ENCODE assay signal across 21 mouse cellular contexts in the genomic region with DNA sequence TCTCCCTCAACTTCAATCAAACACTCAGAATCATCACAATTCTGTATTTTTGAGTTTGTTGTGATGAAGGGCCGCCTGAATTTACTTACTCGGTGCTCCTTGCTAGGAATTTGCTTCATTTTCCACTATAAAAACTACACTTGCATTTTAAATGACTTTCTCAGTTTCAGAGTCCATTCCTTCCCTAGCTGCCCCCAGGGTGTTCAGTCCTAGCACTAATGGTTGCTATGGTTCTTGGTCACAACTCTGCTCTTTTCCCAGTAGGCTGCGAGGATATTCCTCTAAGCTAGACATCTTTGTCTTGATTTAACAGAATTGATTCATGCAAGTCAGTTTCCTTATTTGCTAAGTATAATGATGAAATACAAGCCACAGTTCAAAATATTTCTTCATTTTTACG.
DNase-seq lines count a peak whose midpoint lies in the region; TF ChIP-seq lines count a peak whose summit lies in the region.
"Had no signal": no experiment of that assay in that cellular context is flagged by ENCODE, and none has a peak within 500 bp of the region (broad histone marks: within the 10 kb centered on the region; RNA-seq: fewer than 3 reads in every experiment).

No protein-coding gene starts in this region.

- 87% methylated on average over 4 of the region's 4 CpGs for WGBS in thymus, adult 2 months
- WGBS in hindbrain, embryonic 10.5 days = 78% methylated on average over 4 of the region's 4 CpGs

- no peaks in the 10 kb centered on the region for H3K36me3 ChIP-seq in thymus, adult 2 months (ENCODE audit: control insufficient read depth, insufficient read depth, low read length)
- no peaks in the 10 kb centered on the region for H3K36me3 ChIP-seq in hindbrain, embryonic 10.5 days
- H3K36me3 ChIP-seq: embryonic facial prominence, embryonic 13.5 days; forebrain, embryonic 12.5 days; G1E; heart, embryonic 15.5 days had no signal

- TF ChIP-seq POLR2A in thymus, adult 2 months (IDR thresholded peaks at IDR 0.05; ENCODE audit: control insufficient read depth, extremely low read depth, insufficient read depth, low read length, poor library complexity) = no peak

- H3K27me3 ChIP-seq in thymus, adult 2 months (ENCODE audit: control insufficient read depth, insufficient read depth, low read length) = no peaks in the 10 kb centered on the region
- no peaks in the 10 kb centered on the region for H3K27me3 ChIP-seq in hindbrain, embryonic 10.5 days (ENCODE audit: insufficient read depth, poor library complexity, severe bottlenecking)
- H3K27me3 ChIP-seq: embryonic facial prominence, embryonic 13.5 days; forebrain, embryonic 12.5 days; heart, embryonic 15.5 days had no signal

- no peaks in the 10 kb centered on the region for H3K4me1 ChIP-seq in thymus, adult 2 months (replicated peaks; ENCODE audit: control insufficient read depth, insufficient read depth, low read length)
- peaks cover 16% of the 10 kb centered on the region; the same call in 1 of the 2 replicates for H3K4me1 ChIP-seq in hindbrain, embryonic 10.5 days (replicated peaks)
- H3K4me1 ChIP-seq: embryonic facial prominence, embryonic 13.5 days; forebrain, embryonic 12.5 days; heart, embryonic 15.5 days had no signal

- no peak overlapping the region for H3K4me3 ChIP-seq in thymus, adult 2 months (ENCODE audit: control insufficient read depth, insufficient read depth, low read length)
- H3K4me3 ChIP-seq in hindbrain, embryonic 10.5 days = no peak overlapping the region
- H3K4me3 ChIP-seq: embryonic facial prominence, embryonic 13.5 days; forebrain, embryonic 12.5 days; heart, adult 2 months; heart, embryonic 15.5 days had no signal

- no peak overlapping the region for H3K27ac ChIP-seq in thymus, adult 2 months (ENCODE audit: control insufficient read depth, insufficient read depth, low read length)
- H3K27ac ChIP-seq in hindbrain, embryonic 10.5 days = no peak overlapping the region
- H3K27ac ChIP-seq: embryonic facial prominence, embryonic 13.5 days; forebrain, embryonic 12.5 days; heart, adult 2 months; heart, embryonic 15.5 days; hindbrain, embryonic 14.5 days had no signal

- H3K9me3 ChIP-seq in hindbrain, embryonic 10.5 days = no peaks in the 10 kb centered on the region
- H3K9me3 ChIP-seq: embryonic facial prominence, embryonic 13.5 days; forebrain, embryonic 12.5 days; heart, embryonic 15.5 days had no signal

- peak; percentile 17 for DNase-seq in embryo, embryonic 10 days (ENCODE audit: low spot score)
- no peak for DNase-seq in embryo, embryonic 10.5 days (ENCODE audit: low spot score)
- DNase-seq in kidney, adult 9 months = peak; percentile 34
- peak; percentile 17 for DNase-seq in kidney, postnatal 10 days
- no peak for DNase-seq in thymus, adult 2 months
- DNase-seq in hindbrain, embryonic 10.5 days (ENCODE audit: low spot score) = no peak
- DNase-seq in spleen, postnatal 10 days (ENCODE audit: low spot score in 2 of 2) = no peak
- DNase-seq: adrenal gland, adult 8-10 months; adrenal gland, postnatal 36 days; B cell, adult 2 months; cerebellum, adult 11 months; cerebellum, adult 8-10 months; cerebellum, postnatal 14 days; gastrocnemius, postnatal 14 days; heart, adult 2 months; heart, postnatal 14 days had no signal

- no peak for TF ChIP-seq CTCF in thymus, adult 2 months (IDR thresholded peaks at IDR 0.05; ENCODE audit: borderline replicate concordance, control insufficient read depth, extremely low read depth, insufficient read depth, low read length, poor library complexity)

Comparison
In these comparisons a context has a peak if more than half of its experiments do, and no peak if none do; other contexts are left out.
1. DNase-seq: peak in embryo, embryonic 10 days (single experiment), kidney, adult 9 months (single experiment) and kidney, postnatal 10 days (single experiment); none in embryo, embryonic 10.5 days (single experiment), thymus, adult 2 months (single experiment), hindbrain, embryonic 10.5 days (single experiment) and spleen, postnatal 10 days (0 of 2).